Mouse (Mus musculus): ENCODE data around the gene Mlx. TPM values are rescaled to one million over a fixed set of nuclear protein-coding genes. Genes with fewer than 3 reads are reported as not detected.
"Not testable (repeated sequence)": the region's sequence is repeated elsewhere in the genome, so short reads cannot be mapped to it uniquely, and the experiment has no call there.

Mlx gene
- polyA plus RNA-seq, 1 experiment, result 1.7 TPM

DNA sequence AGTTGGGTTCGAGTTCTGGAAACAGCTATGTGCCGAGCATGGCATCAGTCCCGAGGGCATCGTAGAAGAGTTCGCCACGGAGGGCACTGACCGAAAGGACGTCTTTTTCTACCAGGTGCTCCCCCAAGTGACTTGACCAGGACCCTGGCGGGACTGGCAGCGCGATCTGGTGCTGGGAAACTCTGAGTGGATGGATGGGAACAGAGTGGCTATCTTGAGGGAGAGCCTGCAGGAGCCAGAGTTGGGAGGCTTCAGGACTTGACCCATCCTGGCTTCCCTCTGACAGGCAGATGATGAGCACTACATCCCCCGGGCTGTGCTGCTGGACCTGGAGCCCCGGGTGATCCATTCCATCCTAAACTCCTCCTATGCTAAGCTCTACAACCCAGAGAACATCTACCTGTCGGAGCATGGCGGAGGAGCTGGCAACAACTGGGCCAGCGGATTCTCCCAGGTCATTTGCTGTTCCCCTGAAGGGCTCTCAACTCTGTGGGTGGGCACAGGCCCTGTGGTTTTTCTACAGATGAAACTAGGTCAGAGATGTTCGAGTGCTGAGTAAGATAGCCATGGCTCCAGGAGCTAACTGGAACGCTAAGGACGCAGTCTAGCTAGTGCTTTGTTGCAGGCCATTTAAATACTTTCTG lies 33.6 kb downstream of the Mlx start:
- H3K36me3 ChIP-seq (ENCODE audit: control insufficient read depth), result peaks cover 66% of the 10 kb centered on the region
- H3K27me3 ChIP-seq (ENCODE audit: control insufficient read depth), result no peaks in the 10 kb centered on the region
- peak overlapping the region; percentile 88 for H3K4me3 ChIP-seq (replicated peaks)
- peaks cover 51% of the 10 kb centered on the region for H3K4me1 ChIP-seq (ENCODE audit: control insufficient read depth)
- no peaks in the 10 kb centered on the region for H3K9me3 ChIP-seq (ENCODE audit: control insufficient read depth, low read length)
- TF ChIP-seq GATA1 (IDR thresholded peaks at IDR 0.05; ENCODE audit: low read length) (no peak), TAL1 (IDR thresholded peaks at IDR 0.05; ENCODE audit: low read length) (no peak)

DNA sequence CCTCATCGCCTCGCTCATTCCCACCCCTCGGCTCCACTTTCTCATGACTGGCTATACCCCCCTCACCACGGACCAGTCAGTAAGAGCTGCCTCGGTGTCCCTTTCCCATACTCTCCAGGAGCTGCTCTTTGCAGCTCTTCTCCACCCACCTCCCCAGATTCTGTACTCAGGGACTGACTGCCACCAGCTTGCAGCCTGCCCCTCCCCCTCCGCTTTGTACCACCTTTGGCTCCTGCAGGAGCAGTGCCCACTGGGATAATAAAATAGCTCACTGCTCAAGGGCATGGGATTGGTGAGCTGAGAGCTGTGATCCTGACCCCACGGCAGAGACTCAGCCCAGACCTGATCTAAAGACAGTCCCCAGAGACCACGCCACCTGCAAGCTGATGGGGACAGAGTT lies 37.4 kb downstream of the Mlx start:
- Histone ChIP-seq H3K4me1 (ENCODE audit: control insufficient read depth) (peaks cover 26% of the 10 kb centered on the region), H3K36me3 (ENCODE audit: control insufficient read depth) (peaks cover 63% of the 10 kb centered on the region)
- H3K27me3 ChIP-seq (ENCODE audit: control insufficient read depth); H3K9me3 ChIP-seq (ENCODE audit: control insufficient read depth, low read length); H3K4me3 ChIP-seq (replicated peaks): not testable (repeated sequence)

DNA sequence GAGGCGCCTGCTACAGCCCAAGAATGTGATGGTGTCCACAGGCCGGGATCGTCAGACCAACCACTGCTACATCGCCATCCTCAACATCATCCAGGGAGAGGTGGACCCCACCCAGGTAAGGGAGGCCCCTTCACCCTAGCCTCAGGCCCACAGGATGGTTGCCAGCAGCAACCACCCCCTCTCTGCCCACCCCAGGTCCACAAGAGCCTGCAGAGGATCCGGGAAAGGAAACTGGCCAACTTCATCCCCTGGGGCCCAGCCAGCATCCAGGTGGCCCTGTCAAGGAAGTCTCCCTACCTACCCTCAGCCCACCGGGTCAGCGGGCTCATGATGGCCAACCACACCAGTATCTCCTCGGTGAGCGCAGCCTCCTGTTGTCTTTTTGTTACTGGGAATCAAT lies 37.9 kb downstream of the Mlx start:
- not testable (repeated sequence) for H3K9me3 ChIP-seq (ENCODE audit: control insufficient read depth, low read length); H3K27me3 ChIP-seq (ENCODE audit: control insufficient read depth); H3K4me3 ChIP-seq (replicated peaks)
- Histone ChIP-seq H3K36me3 (ENCODE audit: control insufficient read depth) (peaks cover 63% of the 10 kb centered on the region), H3K4me1 (ENCODE audit: control insufficient read depth) (peaks cover 27% of the 10 kb centered on the region)

DNA sequence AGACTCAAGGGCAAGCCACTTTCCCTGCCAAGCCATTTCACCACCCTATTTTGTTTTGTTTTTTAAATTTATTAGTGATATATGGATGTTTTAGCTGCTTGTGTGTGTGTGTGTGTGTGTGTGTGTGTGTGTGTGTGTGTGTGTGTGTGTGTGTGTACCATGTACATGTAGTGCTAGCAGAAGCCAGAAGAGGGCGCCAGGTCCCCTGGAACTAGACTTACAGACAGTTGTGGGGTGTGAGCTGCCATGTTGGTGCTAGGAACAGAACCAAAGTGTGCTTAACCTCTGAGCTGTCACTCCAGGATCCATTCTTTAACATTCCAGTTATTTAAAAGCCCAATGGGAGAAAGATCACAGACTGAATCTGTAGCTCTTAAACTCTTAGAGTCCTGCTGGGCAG lies 40.0 kb downstream of the Mlx start:
- Histone ChIP-seq H3K4me3 (replicated peaks) (no peak overlapping the region), H3K9me3 (ENCODE audit: control insufficient read depth, low read length) (peaks cover 8% of the 10 kb centered on the region), H3K4me1 (ENCODE audit: control insufficient read depth) (peaks cover 24% of the 10 kb centered on the region), H3K27me3 (ENCODE audit: control insufficient read depth) (peaks cover 6% of the 10 kb centered on the region), H3K36me3 (ENCODE audit: control insufficient read depth) (peaks cover 53% of the 10 kb centered on the region)
- no peak for TF ChIP-seq TAL1 (IDR thresholded peaks at IDR 0.05; ENCODE audit: low read length)
- TF ChIP-seq GATA1 (IDR thresholded peaks at IDR 0.05; ENCODE audit: low read length), result no peak

DNA sequence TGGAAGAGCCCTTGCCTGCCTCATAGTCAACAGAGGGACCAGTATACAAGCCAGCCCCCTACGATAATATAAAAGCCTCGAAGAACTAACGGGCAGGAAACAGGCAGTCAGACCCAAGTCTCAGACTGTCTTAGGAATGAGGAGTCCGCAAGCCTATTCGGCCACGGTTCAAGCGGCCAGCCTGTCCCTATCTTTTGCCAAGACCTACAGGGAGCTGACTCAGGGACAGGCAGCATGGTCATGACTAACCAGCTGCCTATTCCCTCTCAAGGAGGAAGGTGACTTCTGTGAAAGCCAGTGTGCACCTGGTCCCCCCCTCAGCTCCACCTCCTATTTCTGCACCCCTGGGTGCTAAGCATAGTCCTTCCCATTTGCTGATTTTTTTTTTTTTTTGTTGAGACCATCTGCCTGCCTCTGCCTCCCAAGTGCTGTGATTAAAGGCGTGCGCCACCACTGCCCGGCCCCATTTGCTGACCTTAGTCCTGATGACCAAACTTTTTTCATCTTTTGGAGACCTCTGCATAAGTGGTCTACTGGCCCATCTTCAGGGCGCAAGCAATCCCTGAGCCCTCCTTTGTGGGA lies 42.0 kb downstream of the Mlx start:
- Histone ChIP-seq H3K4me3 (replicated peaks) (no peak overlapping the region), H3K27me3 (ENCODE audit: control insufficient read depth) (peaks cover 6% of the 10 kb centered on the region), H3K4me1 (ENCODE audit: control insufficient read depth) (peaks cover 19% of the 10 kb centered on the region), H3K36me3 (ENCODE audit: control insufficient read depth) (peaks cover 33% of the 10 kb centered on the region), H3K9me3 (ENCODE audit: control insufficient read depth, low read length) (peaks cover 8% of the 10 kb centered on the region)
- no peak for TF ChIP-seq GATA1 (IDR thresholded peaks at IDR 0.05; ENCODE audit: low read length)
- TF ChIP-seq TAL1 (IDR thresholded peaks at IDR 0.05; ENCODE audit: low read length), result no peak

DNA sequence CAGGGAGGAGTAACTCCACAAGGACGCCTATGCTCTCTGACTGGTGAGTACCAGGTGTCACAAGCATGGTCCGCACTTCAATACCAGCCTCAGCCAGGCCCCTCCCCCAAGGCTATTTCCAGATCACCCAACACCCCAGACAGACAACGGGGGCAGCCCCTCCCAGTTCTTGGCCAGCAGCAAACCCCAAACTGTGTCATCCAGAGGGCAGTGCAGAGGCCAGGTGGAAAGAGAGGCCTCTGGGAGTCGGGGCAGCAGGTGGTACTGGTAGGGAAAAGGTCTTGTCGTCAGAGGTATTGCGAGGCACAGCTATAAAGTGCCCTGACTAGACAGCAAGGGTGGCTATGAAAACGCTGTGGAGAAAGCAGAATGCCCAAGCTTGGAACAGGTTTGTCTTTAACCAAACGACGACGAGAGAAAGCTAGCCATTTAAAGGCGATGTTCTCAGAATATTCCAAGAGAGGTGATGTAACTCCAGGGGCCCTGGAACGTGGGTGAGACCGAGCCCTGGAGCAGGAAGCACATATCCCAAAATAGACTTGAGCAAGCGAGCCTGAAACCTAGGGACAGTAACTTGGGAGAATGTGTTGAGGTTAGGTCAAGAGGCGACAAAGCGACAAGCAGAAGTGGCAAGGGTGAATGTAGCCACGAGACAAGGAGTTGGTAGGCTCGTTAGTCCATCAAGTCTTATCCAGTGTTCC lies 43.1 kb downstream of the Mlx start:
- H3K36me3 ChIP-seq (ENCODE audit: control insufficient read depth), result peaks cover 22% of the 10 kb centered on the region
- no peak for TF ChIP-seq GATA1 (IDR thresholded peaks at IDR 0.05; ENCODE audit: low read length)
- no peak for TF ChIP-seq TAL1 (IDR thresholded peaks at IDR 0.05; ENCODE audit: low read length)
- H3K4me1 ChIP-seq (ENCODE audit: control insufficient read depth), result peaks cover 19% of the 10 kb centered on the region
- peaks cover 9% of the 10 kb centered on the region for H3K27me3 ChIP-seq (ENCODE audit: control insufficient read depth)
- H3K4me3 ChIP-seq (replicated peaks), result no peak overlapping the region
- peaks cover 8% of the 10 kb centered on the region for H3K9me3 ChIP-seq (ENCODE audit: control insufficient read depth, low read length)

DNA sequence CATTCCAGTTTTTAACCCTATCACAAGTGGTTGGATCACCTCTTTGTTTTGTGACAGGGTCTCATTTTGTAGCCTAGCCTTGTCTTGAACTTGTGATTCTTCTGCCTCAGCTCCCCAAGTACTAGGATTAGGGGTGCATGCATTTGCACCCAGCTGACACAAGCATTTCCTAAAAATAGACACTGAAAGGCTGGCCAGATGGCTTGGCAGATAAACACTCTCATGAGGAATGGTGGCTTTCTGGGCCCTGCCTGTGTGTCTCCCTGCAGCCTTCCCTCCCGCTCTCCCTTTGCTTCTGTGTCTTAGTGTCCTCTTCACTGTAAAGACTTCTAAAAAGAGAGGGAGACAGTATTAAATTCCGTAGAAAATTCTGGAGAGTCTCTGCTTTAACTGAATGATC lies 44.1 kb downstream of the Mlx start:
- Histone ChIP-seq H3K4me1 (ENCODE audit: control insufficient read depth) (peaks cover 19% of the 10 kb centered on the region), H3K4me3 (replicated peaks) (no peak overlapping the region), H3K9me3 (ENCODE audit: control insufficient read depth, low read length) (peaks cover 8% of the 10 kb centered on the region), H3K27me3 (ENCODE audit: control insufficient read depth) (peaks cover 9% of the 10 kb centered on the region), H3K36me3 (ENCODE audit: control insufficient read depth) (peaks cover 12% of the 10 kb centered on the region)
- TF ChIP-seq TAL1 (IDR thresholded peaks at IDR 0.05; ENCODE audit: low read length) (0 out of 3 replicates have a peak, but pooled peaks have one; percentile 18), GATA1 (IDR thresholded peaks at IDR 0.05; ENCODE audit: low read length) (no peak)

DNA sequence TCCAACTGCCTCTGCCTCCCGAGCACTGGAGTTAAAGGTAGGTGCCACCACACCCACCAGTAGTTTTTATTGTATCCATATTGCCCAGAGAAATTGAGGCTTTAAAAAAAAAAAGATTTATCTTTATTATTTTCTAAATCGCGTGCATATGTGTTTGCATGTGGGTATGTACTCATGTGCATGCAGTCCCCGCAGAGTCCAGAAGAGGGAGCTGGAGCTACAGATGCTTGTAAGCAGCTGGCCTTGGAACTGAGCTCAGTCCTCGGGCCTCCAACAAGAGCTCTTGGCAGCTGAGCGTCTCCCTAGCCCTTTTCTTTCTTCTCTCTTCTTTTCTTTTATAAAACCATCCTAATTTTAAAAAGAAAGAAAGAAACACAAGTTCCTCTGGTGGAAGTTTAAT lies 44.6 kb downstream of the Mlx start:
- no peak overlapping the region for H3K4me3 ChIP-seq (replicated peaks)
- peaks cover 9% of the 10 kb centered on the region for H3K27me3 ChIP-seq (ENCODE audit: control insufficient read depth)
- peaks cover 5% of the 10 kb centered on the region for H3K9me3 ChIP-seq (ENCODE audit: control insufficient read depth, low read length)
- H3K4me1 ChIP-seq (ENCODE audit: control insufficient read depth), result peaks cover 19% of the 10 kb centered on the region
- TF ChIP-seq GATA1 (IDR thresholded peaks at IDR 0.05; ENCODE audit: low read length) (no peak), TAL1 (IDR thresholded peaks at IDR 0.05; ENCODE audit: low read length) (no peak)
- peaks cover 7% of the 10 kb centered on the region for H3K36me3 ChIP-seq (ENCODE audit: control insufficient read depth)

DNA sequence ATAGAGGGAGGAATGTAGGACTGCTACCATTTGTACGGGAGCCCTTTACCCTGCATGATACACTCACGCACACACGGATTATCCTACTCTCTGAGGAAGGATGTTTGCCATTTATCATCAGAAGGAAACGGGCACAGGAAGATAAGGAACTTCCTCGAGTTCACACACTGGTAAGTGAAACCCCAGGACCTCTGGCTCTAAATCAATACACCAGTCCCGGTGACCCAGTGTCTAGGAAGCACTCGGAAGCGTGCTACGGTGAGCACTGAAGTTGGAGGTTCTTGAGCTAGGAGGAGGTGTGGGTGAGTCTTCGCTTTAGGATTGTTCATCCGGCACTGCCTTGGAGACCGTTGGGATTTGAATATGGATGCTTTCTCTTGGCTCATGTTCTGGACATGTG lies 46.0 kb downstream of the Mlx start:
- no peak overlapping the region for H3K4me3 ChIP-seq (replicated peaks)
- TF ChIP-seq TAL1 (IDR thresholded peaks at IDR 0.05; ENCODE audit: low read length) (no peak), GATA1 (IDR thresholded peaks at IDR 0.05; ENCODE audit: low read length) (no peak)
- H3K4me1 ChIP-seq (ENCODE audit: control insufficient read depth), result peaks cover 19% of the 10 kb centered on the region
- peaks cover 17% of the 10 kb centered on the region for H3K27me3 ChIP-seq (ENCODE audit: control insufficient read depth)
- H3K36me3 ChIP-seq (ENCODE audit: control insufficient read depth), result no peaks in the 10 kb centered on the region
- H3K9me3 ChIP-seq (ENCODE audit: control insufficient read depth, low read length), result peaks cover 2% of the 10 kb centered on the region
